Mouse (Mus musculus): ENCODE results near the gene Dusp1. TPM values are rescaled to one million over a fixed set of nuclear protein-coding genes. Genes with fewer than 3 reads are reported as not detected.

Dusp1 gene
- polyA plus RNA-seq, 1 experiment from 2014 or later = 22.5 TPM

GRCm38 (mm10) chr17:26547771-26548170 lies 14.2 kb downstream of the Dusp1 start:
- 30% methylated on average over 7 of the region's 7 CpGs for WGBS
- no peaks in the 10 kb centered on the region for H3K9me3 ChIP-seq
- H3K4me1 ChIP-seq = peaks cover 22% of the 10 kb centered on the region
- H3K36me3 ChIP-seq (replicated peaks) = no peaks in the 10 kb centered on the region
- H3K4me3 ChIP-seq = no peak overlapping the region
- peaks cover 16% of the 10 kb centered on the region for H3K27me3 ChIP-seq (replicated peaks; ENCODE audit: low read depth, poor library complexity, severe bottlenecking)
- DNase-seq (ENCODE audit: low spot score) = peak; percentile 20
- H3K27ac ChIP-seq (replicated peaks) = 0 out of 2 replicates have a peak overlapping the region, but pooled peaks have one; percentile 14

DNA sequence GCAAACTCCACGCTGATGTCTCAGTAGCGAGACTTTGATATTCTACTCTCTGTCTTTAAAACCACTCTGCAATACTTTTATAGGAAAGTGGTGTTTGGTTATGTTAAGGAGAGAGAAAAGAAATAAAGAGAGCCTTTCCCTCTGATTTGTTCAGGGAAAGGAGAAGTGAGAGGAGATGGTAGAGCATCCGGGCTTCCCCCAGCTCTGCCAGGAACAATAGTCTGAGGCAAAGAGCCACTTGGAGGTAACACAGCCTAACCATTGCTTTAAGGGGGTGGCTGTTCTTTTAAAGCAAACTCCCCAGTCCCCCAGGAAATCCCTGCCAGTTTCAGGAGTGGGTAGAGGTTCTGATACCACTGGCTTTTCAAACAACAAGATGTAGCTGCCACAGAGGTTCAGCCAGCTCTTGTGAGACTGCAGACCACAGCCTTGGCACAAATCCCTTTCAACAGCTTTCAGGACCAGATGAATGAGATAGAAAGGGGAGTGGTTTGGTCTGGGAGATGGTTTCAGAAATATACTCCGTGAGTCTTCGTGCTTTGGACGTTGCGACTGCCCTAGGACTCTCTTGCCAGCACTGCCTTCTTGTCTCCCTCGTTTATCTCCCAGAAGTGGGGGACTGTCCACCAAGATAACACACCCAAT lies 17.5 kb downstream of the Dusp1 start:
- Histone ChIP-seq H3K9me3 (no peaks in the 10 kb centered on the region), H3K4me1 (peaks cover 20% of the 10 kb centered on the region), H3K27ac (replicated peaks) (no peak overlapping the region), H3K27me3 (replicated peaks; ENCODE audit: low read depth, poor library complexity, severe bottlenecking) (peaks cover 11% of the 10 kb centered on the region), H3K36me3 (replicated peaks) (no peaks in the 10 kb centered on the region), H3K4me3 (no peak overlapping the region)
- 87% methylated on average over 8 of the region's 8 CpGs for WGBS
- no peak for DNase-seq (ENCODE audit: low spot score)

GRCm38 (mm10) chr17:26540083-26540482 lies 21.8 kb downstream of the Dusp1 start:
- no peak overlapping the region for H3K4me3 ChIP-seq
- no peak overlapping the region for H3K27ac ChIP-seq (replicated peaks)
- H3K9me3 ChIP-seq = no peaks in the 10 kb centered on the region
- 82% methylated on average over 5 of the region's 5 CpGs for WGBS
- no peaks in the 10 kb centered on the region for H3K27me3 ChIP-seq (replicated peaks; ENCODE audit: low read depth, poor library complexity, severe bottlenecking)
- no peak for DNase-seq (ENCODE audit: low spot score)
- H3K36me3 ChIP-seq (replicated peaks) = no peaks in the 10 kb centered on the region
- 0 out of 2 replicates have a peak, but pooled peaks cover 2% of the 10 kb centered on the region for H3K4me1 ChIP-seq

- Histone ChIP-seq H3K9me3 (no peaks in the 10 kb centered on the region), H3K4me1 (0 out of 2 replicates have a peak, but pooled peaks cover 2% of the 10 kb centered on the region), H3K27me3 (replicated peaks; ENCODE audit: low read depth, poor library complexity, severe bottlenecking) (no peaks in the 10 kb centered on the region), H3K27ac (replicated peaks) (no peak overlapping the region), H3K4me3 (0 out of 2 replicates have a peak overlapping the region, but pooled peaks have one; percentile 13), H3K36me3 (replicated peaks) (no peaks in the 10 kb centered on the region)
- WGBS = 38% methylated on average over 6 of the region's 6 CpGs
- peak; percentile 48 for DNase-seq (ENCODE audit: low spot score)
Measured at GRCm38 (mm10) chr17:26537722-26538471, 24.0 kb downstream of the Dusp1 start.

- no peaks in the 10 kb centered on the region for H3K36me3 ChIP-seq (replicated peaks)
- H3K9me3 ChIP-seq = no peaks in the 10 kb centered on the region
- H3K4me1 ChIP-seq = peaks cover 9% of the 10 kb centered on the region
- no peak overlapping the region for H3K4me3 ChIP-seq
- 83% methylated on average over 7 of the region's 7 CpGs for WGBS
- no peak for DNase-seq (ENCODE audit: low spot score)
- H3K27me3 ChIP-seq (replicated peaks; ENCODE audit: low read depth, poor library complexity, severe bottlenecking) = no peaks in the 10 kb centered on the region
- H3K27ac ChIP-seq (replicated peaks) = no peak overlapping the region; the same call in 1 of the 2 replicates
Measured at GRCm38 (mm10) chr17:26535251-26536136, 26.4 kb downstream of the Dusp1 start.

GRCm38 (mm10) chr17:26534695-26535094 lies 27.2 kb downstream of the Dusp1 start:
- H3K4me1 ChIP-seq = peaks cover 17% of the 10 kb centered on the region
- no peaks in the 10 kb centered on the region for H3K36me3 ChIP-seq (replicated peaks)
- 88% methylated on average over 5 of the region's 5 CpGs for WGBS
- no peaks in the 10 kb centered on the region for H3K27me3 ChIP-seq (replicated peaks; ENCODE audit: low read depth, poor library complexity, severe bottlenecking)
- DNase-seq (ENCODE audit: low spot score) = no peak
- H3K4me3 ChIP-seq = no peak overlapping the region
- H3K9me3 ChIP-seq = no peaks in the 10 kb centered on the region
- no peak overlapping the region; the same call in 1 of the 2 replicates for H3K27ac ChIP-seq (replicated peaks)

DNA sequence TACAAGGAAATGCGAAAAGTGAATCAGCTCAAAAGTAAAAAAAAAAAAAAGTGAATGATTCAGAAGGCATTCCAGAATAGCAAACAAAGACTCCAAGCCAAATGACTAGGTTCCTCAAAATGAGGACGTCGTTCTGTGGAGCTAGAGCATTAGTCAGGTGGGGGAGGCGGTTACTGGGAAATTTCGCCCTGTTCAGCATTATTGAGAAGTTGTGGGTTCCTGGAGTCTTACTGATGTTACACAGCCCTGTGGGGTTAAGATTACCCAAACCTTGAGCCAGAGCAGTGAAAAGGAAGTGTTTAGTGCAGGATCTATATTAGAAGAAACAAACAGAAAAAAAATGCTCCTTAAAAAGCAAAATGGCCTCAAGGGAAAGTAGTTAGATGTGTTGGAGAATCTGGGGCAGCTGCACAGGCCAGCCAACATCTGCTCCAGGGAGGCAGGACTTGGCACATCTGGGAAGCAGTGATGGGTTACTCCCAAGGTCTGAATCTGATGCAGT lies 28.0 kb downstream of the Dusp1 start:
- no peak overlapping the region for H3K4me3 ChIP-seq
- no peaks in the 10 kb centered on the region for H3K27me3 ChIP-seq (replicated peaks; ENCODE audit: low read depth, poor library complexity, severe bottlenecking)
- H3K9me3 ChIP-seq = no peaks in the 10 kb centered on the region
- no peak for DNase-seq (ENCODE audit: low spot score)
- H3K4me1 ChIP-seq = peaks cover 20% of the 10 kb centered on the region
- no peaks in the 10 kb centered on the region for H3K36me3 ChIP-seq (replicated peaks)
- 83% methylated on average over 5 of the region's 5 CpGs for WGBS
- no peak overlapping the region for H3K27ac ChIP-seq (replicated peaks)

DNA sequence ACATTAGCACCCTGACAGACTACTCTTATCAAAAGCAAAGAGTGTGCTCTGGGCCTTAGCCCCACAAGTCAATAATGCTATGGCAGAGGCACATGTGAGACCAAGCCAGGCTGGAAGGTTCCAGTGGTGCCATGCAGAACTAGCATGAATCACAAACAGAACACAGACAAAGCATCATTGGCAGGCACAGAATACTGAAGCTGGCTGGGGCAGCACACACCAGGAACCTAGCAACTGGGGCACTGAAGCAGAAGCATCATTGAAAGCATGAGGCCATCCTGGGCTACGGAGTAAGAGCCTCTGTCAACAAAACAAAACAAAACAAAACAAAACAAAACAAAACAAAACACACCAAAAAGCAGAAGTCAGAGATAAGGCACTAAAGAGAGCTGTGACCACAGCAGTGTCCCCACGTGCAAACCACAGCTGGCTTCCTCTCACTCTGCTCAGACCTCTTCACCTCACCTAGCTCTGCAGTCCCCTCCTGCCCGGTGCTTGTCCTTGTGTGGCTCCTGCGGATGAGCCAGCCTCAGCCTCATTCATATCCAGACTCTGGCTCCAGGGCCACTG lies 29.4 kb downstream of the Dusp1 start:
- DNase-seq (ENCODE audit: low spot score) = no peak
- Histone ChIP-seq H3K27ac (replicated peaks) (no peak overlapping the region), H3K9me3 (no peaks in the 10 kb centered on the region), H3K4me1 (peaks cover 17% of the 10 kb centered on the region), H3K27me3 (replicated peaks; ENCODE audit: low read depth, poor library complexity, severe bottlenecking) (no peaks in the 10 kb centered on the region), H3K36me3 (replicated peaks) (no peaks in the 10 kb centered on the region), H3K4me3 (no peak overlapping the region)
- WGBS = 66% methylated on average over 4 of the region's 4 CpGs

DNA sequence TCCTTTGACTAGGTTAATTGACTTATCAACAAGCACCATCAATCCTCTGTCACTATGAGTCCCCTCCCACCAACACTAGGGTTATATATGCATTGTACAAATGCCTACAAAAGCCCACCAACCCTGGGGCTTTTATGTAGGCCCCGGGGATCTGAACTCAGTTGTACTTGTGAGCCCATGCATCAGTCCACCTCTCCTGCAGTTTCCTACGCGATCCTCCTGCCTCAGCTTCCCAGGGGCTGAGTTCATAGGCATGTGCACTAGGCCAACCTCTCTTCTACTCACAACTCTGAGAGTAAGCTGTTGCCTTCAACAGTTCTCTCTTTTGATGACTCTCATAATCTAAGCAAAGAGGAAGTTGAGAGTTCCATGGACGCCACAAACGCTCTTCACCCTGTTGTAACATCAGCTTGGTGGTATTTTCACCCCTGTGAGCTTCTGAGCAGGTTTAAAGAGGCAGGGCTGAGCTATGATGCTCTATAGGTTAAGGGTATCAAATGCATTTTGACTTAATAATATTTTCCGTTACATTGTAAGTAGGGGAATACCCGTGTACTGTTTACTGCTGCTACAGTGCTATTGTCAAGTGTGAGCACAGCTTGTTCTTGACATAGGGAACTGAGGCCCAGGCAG lies 30.4 kb downstream of the Dusp1 start:
- H3K27me3 ChIP-seq (replicated peaks; ENCODE audit: low read depth, poor library complexity, severe bottlenecking) = no peaks in the 10 kb centered on the region
- DNase-seq (ENCODE audit: low spot score) = no peak
- no peak overlapping the region for H3K27ac ChIP-seq (replicated peaks)
- H3K36me3 ChIP-seq (replicated peaks) = no peaks in the 10 kb centered on the region
- H3K9me3 ChIP-seq = no peaks in the 10 kb centered on the region
- H3K4me3 ChIP-seq = no peak overlapping the region
- peaks cover 17% of the 10 kb centered on the region for H3K4me1 ChIP-seq
- 92% methylated on average over 7 of the region's 7 CpGs for WGBS

DNA sequence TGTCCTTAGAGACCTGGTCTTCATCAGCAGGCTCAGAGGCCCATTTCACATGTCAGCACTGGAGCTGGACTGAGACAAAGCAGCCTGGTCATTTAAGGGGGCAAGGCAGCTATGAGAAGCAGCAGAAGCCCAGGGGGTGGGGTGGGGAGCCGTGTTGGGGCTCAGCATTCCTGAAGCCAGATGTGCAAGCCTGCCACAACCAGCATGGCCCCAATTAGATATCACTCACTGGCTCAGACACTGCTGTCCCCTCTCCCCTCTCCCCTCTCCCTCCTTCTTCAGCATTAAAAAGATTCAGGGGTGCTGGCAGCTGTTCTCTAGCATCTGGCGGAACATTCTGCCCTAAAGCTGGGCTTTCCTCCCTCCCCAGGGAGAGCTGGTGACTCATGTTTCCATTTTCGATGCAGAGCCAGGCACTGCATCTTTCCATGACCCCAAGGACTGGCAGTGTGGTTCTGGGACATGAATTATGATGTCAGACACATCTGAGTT lies 31.3 kb downstream of the Dusp1 start:
- Histone ChIP-seq H3K9me3 (no peaks in the 10 kb centered on the region), H3K27me3 (replicated peaks; ENCODE audit: low read depth, poor library complexity, severe bottlenecking) (no peaks in the 10 kb centered on the region), H3K4me3 (no peak overlapping the region), H3K4me1 (peaks cover 17% of the 10 kb centered on the region), H3K36me3 (replicated peaks) (no peaks in the 10 kb centered on the region), H3K27ac (replicated peaks) (no peak overlapping the region; the same call in 1 of the 2 replicates)
- 36% methylated on average over 3 of the region's 3 CpGs for WGBS
- peak; percentile 41 for DNase-seq (ENCODE audit: low spot score)

DNA sequence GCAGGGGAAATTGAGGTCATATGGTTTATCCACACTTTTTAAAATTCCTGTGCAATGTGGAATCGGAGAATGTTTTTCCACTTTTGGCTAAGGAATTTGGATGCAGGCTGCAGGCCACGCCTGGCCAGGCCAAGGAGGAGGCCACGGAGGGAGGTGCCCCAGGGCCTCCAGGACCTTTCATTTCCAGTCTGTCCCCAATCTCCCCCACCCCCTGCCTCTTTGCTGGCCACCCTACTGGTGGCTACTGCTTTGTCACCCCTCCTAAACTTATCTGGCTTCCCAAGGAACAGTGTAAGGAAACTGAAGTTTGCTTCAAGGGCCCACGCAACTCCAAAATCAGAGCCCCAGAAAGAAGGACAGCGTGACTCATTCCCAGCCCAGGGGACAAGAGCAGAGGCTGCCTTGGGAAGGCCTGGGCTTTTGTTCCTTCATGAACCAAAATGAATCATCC lies 32.1 kb downstream of the Dusp1 start:
- DNase-seq (ENCODE audit: low spot score) = no peak
- Histone ChIP-seq H3K27ac (replicated peaks) (no peak overlapping the region; the same call in 1 of the 2 replicates), H3K4me3 (no peak overlapping the region), H3K4me1 (peaks cover 17% of the 10 kb centered on the region), H3K9me3 (no peaks in the 10 kb centered on the region), H3K27me3 (replicated peaks; ENCODE audit: low read depth, poor library complexity, severe bottlenecking) (no peaks in the 10 kb centered on the region), H3K36me3 (replicated peaks) (no peaks in the 10 kb centered on the region)
- WGBS = 75% methylated on average over 5 of the region's 5 CpGs
